Mouse (Mus musculus) urinary bladder, adult 18-20 months (tissue): ENCODE measurements around the gene Kif19a.

Experiments used
- DNase-seq, 2 experiments: peaks; one replicate each; pipeline ENCODE4 v3.0.0; 2022; ENCODE audit warnings: low spot score in 2 of 2, mixed read lengths in 2 of 2

The Kif19a gene

DNA sequence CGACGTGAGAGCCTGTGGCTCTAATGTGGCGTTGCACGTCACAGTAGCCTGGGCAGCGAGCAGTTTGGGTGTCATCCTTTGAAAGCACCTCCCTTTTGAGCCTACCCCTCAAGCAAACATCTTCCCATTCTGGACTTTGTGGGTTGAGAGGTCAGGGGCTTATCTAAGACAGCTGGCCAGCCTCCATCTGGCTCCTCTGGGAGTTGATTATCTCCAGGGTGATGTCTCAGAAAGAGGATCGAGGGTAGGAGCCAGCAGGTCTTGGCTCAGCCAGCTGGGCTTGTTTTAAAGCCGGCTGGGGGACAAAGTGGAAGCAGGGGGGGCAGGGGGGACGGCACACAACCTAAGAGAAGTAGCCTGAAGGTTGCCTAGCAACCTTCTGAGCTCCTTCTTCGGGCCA is 14.9 kb downstream of the Kif19a start:
- DNase-seq, result no peak

DNA sequence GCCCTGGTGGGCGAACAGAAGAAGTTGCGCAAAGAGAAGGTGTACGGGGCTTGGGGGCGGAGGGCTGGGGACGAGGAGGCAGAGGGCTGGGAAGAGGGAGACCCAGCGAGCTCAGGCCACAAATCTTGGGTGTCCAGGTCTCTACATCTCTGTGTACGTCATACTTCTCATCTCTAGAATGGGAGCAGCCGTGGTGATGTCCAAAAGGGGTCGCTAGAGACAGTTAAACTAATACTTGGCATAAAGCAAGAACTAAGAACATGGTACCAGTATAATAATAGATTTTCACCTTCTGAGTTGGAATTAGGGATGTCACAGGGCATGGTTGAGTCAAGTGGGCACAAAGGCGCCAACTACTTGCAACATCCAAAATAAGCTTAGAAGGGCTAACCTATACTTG is 20.7 kb downstream of the Kif19a start:
- DNase-seq, result no peak

DNA sequence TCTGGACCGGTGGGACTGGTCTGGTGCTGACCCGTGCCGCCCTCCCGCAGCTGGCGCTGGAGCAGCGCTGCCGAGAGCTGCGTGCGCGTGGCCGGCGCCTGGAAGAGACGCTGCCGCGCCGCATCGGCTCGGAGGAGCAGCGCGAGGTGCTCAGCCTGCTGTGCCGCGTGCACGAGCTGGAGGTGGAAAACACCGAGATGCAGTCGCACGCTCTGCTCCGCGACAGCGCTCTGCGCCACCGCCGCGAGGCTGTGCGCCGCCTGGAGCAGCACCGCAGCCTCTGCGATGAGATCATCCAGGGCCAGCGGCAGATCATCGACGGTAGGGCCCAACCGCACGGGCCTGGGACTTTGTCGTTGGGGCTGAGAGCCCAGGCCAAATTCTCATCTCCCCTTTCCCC is 21.1 kb downstream of the Kif19a start:
- DNase-seq, result no peak

GRCm38 (mm10) chr11:114787611-114788010 is 22.4 kb downstream of the Kif19a start:
- DNase-seq, result no peak

- peak; percentile 53 to 75 for DNase-seq
Observed at GRCm38 (mm10) chr11:114789061-114789714, 24.0 kb downstream of the Kif19a start.

- DNase-seq, result no peak
Observed at GRCm38 (mm10) chr11:114789716-114790115, 24.5 kb downstream of the Kif19a start.

DNA sequence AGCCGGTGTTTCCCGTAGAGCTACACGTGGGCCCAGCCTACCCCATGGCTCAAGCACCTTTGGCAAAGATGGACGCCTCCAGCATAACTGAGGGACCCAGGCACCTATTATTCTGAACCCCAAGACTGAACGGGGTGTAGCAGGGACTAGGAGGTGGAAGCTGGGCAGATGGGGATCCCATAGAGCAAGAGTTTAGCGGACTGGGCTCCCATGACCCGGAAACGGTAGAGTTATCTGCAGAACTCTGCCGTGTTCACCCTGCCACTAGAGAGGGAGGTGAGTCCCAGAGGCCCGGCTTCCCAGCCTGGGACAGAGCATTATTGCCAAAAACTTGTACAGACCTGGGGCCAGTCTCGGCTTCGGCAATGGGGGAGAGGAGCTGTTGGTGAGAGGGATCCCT is 25.0 kb downstream of the Kif19a start:
- DNase-seq, result no peak

DNA sequence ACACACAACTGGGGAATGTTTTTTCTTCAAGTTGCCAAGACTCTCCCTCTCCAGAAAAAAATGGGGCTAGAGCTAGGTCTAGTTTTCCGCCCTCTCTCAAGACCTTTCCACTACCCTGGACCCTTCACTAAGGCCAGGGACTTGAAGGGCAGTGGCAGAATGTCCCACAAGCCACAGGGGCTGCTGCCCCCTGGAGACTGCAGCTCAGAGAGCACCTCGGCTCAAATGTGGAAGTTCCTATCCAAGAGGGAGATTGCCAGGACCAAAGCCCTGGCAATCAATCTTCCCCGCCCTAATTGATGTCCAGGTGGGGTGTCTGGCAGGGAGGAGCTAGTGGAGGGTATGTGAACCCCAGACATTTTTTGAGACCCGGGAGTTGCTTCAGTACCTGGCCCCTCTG is 25.7 kb downstream of the Kif19a start:
- no peak for DNase-seq

DNA sequence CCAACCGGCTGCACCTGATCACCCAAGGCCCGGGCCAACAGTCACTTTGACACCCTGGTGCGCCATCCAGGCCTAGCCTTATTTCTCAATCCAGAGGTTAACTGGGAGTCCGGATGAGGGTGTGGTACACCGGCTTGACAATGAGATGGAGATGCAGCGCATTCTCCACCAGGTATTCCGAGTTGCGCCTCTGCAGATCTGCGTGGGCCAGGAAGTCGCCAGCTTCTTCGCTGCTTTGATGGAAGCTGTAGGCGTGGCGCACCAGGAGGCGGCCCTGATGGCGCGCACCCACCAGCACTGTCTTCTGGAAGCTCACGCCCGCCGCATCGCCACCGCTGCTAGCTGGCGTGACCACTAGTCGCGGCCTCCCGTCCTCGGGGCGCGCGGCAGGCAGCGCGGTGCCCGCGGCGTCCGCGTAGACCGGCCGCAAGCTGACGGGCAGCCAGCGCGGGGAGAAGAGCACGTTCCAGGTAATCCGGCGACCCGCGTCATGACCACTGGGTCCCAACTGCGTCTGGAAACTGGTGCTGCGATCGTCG is 26.2 kb downstream of the Kif19a start:
- DNase-seq, result no peak

GRCm38 (mm10) chr11:114791891-114792411 is 26.8 kb downstream of the Kif19a start:
- no peak for DNase-seq

DNA sequence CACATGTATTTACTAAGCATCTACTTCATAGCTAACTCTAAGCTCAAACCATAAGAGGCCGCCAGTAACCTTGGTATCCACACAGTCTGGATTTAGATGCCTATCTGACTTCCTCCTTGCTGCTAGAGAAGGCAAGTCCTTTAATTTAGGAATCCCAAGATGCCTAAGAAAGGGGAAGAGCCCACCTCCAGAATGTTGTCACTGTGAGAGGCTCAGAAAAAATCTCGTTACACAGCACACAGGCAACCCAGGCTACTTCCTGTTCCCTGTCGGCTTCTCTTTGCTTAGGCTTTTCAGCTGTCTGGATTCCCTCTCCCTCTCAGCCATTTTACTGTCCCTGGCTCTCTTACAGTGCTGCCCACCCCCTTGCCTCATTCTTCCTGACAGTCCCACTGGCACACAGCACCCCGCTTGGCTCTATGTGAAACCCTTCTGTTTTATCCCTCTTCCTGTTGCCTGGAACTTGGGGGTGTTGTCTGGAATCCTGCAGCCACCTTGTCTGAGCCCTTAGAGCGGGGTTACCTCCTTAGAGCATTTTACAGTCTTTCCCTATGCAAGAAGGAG is 27.8 kb downstream of the Kif19a start:
- no peak for DNase-seq

DNA sequence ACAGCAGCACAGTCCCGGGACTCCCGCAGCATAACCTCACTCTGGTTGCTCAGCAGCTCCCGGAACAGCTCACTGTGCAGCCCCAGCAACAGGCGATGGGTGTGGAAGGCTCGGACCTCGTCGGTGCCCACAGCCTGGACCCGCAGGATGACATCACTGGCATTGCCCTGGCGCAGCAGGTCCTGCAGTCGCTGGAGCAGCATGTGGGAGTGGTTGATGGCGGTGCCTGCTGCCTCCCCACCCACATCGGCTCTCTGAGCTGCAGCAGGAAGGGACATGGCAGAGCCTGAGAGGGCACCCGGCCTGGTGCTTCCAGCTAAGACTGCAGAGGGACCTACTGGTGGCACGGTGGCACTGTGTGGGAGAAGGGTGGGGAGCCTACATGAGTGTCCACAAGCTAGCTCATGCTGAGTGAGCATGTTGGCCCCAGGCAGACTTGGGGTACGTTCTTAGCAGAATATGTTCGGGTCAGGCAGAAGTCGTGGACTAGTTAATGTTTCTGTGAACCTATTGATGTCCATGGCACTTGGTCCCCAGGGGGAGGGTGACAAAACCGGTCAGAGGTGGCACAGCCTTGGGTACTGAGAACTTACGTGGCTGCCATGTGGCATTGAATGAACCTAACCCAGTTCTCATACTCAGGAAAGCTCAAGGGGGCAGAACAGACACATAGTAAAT is 28.8 kb downstream of the Kif19a start:
- no peak for DNase-seq

- DNase-seq, result no peak
Observed at GRCm38 (mm10) chr11:114794691-114795090, 29.5 kb downstream of the Kif19a start.

- peak in 1 of 2 experiments; percentile 38 for DNase-seq
Observed at GRCm38 (mm10) chr11:114795231-114795746, 30.1 kb downstream of the Kif19a start.

DNA sequence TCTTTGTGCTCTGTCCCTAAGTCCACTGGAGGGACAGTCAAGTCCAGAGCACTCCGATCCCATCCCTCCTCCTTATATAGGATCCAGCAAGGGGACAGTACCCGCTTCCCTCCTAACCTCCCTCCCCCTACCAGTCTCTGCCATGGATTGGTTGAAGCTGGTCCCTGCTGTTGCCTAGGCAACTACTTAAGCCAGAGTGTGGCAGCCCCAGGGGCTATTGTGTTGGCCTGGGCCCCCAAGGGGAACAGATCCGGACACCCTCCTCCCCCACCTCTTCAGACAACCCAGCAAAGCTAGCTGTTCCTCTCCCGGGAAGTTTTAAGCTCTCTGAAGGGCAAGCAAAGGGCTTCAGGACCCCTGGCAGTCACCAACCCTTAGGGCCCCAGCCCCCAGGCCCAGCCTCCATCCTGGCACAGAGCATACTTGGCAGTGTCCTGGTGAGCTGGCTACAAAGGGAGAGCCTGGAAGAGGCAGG is 30.7 kb downstream of the Kif19a start, which contains the start of gene Btbd17:
Gene Btbd17 (minus strand): TSS at position 98 of the 475 bp plus-strand sequence.
- DNase-seq, result no peak

- DNase-seq, result no peak
Observed at GRCm38 (mm10) chr11:114797176-114797575, 32.0 kb downstream of the Kif19a start.

- no peak for DNase-seq
Observed at GRCm38 (mm10) chr11:114797981-114798380, 32.8 kb downstream of the Kif19a start.

DNA sequence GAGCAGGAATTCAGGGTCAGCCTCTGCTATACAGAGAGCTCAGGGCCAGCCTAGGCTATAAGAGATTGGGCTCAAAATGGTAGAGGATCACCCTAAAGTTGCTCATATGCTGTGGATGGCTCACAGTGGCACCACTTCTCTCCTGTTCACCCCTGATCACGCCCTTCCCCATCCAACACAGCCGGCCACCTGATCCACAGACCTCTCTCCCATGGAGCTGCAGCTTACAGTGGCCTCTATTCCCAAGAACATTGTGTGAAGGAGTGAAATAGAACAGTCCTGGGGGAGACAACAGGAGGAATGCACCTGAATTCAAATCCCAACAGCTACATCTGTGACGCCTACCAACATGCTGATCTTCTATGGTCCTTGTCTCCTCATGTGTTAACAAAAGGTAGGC is 33.4 kb downstream of the Kif19a start, which contains the start of gene Gpr142:
Gene Gpr142 (plus strand): TSS at position 301 of the 400 bp plus-strand sequence.
- DNase-seq, result no peak

DNA sequence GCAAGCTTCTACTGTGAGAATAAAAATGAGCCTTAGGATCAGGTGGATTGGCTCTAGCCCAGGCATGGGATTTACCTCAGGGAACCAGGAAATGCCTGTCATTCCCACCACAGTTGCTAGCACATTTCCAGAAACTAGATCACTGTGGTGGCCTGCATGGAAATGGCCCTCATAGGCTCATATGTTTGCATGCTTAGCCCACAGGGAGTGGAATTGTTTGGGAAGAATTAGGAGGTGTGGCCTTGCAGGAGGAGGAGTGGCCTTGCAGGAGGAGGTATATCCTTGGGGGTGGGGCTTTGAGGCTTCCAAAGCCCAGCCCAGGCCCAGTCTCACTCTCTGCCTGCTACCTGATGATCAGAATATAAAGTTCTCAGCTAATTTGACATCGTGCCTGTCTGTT is 36.7 kb downstream of the Kif19a start:
- DNase-seq, result no peak

DNA sequence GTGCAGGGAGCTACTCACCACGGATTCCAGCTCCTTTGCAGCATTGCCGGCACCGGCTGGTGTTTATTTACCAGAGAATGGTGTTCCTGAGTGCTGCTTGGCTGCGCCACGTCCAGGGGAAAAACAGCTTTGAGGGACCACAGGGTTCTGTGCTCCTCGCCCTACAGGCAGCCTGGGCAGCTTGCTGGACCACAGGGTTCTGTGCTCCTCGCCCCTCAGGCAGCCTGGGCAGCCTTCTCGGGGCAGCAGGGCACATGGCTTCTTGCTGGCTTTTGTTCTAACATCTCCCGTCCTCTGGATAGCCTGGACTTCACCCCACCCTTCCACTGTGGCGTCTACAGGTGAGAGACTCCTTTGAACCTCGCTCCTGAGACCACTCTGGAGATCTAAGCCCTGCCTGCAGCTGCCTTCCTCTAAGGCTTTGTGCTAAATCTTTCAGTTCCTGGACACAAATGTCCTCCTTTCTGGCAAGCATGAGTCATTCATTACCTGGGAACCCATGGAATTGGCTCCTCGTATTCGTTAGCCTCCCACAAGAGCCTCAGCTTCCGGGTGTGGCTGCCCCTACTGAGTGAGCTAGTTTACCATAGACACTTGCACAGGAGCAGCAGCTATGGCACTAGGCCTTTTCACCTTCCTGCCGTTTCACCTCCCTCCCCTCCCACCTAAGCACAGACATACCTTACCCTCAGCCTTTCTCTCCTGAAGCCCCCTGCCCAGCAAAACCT is 37.5 kb downstream of the Kif19a start:
- no peak for DNase-seq

DNA sequence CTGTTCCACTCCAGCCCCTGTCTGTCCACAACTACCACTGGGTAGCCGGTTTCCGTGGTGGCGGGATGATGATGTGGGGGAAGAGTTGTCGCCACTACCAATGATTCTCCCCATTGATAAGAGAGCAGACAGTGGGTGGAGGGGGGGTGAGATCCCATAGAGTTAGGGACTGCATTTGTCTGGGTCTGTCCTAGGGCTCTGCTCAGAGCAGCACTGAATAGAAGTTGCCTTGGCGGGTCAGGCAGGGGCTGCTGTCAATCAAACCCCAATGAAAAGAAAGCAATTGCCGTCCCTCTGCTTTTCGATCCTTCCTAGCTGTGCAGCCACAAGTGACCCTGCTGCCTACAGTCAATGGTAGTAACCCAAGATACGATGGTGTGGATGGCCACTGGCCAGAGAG is 38.8 kb downstream of the Kif19a start:
- no peak for DNase-seq
